Mouse (Mus musculus) gastrocnemius, adult 2 months (tissue): ENCODE measurements around the gene Hist1h2bh. TPM values are rescaled to one million over a fixed set of nuclear protein-coding genes. Genes with fewer than 3 reads are reported as not detected.

Experiments used
- DNase-seq: peaks from one replicate; pipeline ENCODE4 v3.0.0; 2022
- H3K27ac ChIP-seq: fragments of 200-600 bp; 2 replicates; pipeline ENCODE4 v1.8.1; 2022; ENCODE audit warnings: mild to moderate bottlenecking
- H3K4me3 ChIP-seq: fragments of 200-600 bp; 2 replicates; pipeline ENCODE4 v1.8.1; 2022; ENCODE audit warnings: mild to moderate bottlenecking, moderate library complexity
- CTCF ChIP-seq: fragments of 200-600 bp; IDR thresholded peaks from 2 replicates; pipeline ENCODE4 v1.8.1; 2022; ENCODE audit warnings: antibody characterized with exemption, mild to moderate bottlenecking, moderate library complexity
- intact Hi-C: fragments of 180-260 bp; cut with DNase I; formaldehyde crosslinking; loops from one replicate; pipeline ENCODE4 v1.15.1; 2025
- microRNA-seq: library from miRNA; unstranded; fragments of <30 nt; microRNA quantifications from one replicate; pipeline ENCODE4 v1.2.0, GENCODE M21; 2021
- total RNA-seq, 2 experiments: library from RNA; stranded (reverse); gene quantifications; 2 replicates each; pipeline ENCODE4 v1.2.3; 2021

Gene Hist1h2bh
- total RNA-seq, 2 experiments from 2014 or later = 0.94 to 1.0 TPM

DNA sequence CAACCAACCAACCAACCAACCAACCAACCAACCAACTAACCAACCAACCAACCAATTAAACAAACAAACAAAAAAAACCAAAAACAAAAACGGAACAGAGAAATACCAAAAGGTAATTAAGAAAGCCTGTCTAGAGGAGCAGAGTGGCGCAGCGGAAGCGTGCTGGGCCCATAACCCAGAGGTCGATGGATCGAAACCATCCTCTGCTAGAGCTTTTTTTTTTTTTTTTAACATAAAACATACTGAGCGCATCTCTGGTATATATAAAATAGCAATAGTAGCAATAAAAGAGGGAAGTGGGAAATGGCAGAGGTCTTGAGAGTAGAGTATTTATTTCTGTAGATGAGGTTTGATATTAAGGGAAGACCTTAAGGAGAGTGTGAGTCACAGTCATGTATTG lies 43.2 kb downstream of the Hist1h2bh start:
- Histone ChIP-seq H3K27ac (no peak overlapping the region), H3K4me3 (no peak overlapping the region)
- intact Hi-C loops = no loop called here
- no peak for DNase-seq
- TF ChIP-seq CTCF = no peak

DNA sequence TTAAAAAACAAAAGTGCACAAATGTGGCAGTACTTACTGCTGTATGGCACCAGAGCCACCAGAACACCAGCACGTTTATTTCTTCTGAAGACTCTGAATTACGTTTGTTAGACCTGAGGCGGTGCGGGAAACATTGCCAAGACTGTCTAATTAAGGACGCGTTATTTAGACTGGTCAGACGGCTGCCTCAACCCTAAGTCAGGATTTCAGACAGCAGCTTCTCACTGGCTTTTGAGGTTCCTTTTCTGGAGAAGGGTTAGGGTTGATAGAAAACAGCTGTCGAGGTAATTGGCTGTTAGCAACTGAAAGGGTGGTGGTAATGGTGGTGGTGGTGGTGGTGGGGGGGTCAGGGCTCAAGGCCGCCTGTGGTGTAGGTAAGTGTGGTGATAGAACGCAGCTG lies 44.5 kb downstream of the Hist1h2bh start:
- DNase-seq = no peak
- Histone ChIP-seq H3K4me3 (peak overlapping the region; percentile 50), H3K27ac (no peak overlapping the region)
- intact Hi-C loops = no loop called here
- TF ChIP-seq CTCF = no peak

DNA sequence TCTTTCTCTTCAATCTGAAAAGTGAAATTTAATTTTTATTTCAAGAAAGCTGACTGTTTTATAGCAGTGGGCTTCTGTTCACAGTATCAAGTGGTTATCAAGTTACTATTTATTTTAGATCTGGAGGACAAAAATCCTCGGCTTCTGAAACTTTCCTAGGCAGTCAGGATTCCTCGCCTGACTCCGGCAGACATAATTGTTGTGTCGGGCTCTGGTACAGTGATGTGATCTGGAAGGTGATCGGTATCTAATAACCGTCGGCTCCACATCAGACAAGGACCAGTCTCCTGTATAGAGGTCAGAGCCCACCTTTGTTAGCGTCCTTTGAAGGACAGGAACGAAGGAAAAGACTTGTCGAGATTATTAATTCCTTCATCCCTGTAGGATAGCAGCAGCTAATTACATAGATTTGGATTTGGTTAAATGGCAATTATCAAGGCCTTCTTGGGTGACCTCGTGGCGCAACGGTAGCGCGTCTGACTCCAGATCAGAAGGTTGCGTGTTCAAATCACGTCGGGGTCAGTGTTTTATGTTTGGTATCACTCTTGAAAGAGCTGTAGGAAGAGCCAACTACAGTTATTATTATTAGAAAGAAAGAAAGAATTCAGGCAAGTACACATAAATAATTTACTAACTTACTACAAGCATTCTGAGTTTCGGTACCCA lies 45.4 kb downstream of the Hist1h2bh start:
- intact Hi-C loops = no loop called here
- H3K4me3 ChIP-seq = peak overlapping the region; percentile 50
- TF ChIP-seq CTCF = no peak
- no peak for DNase-seq
- H3K27ac ChIP-seq = no peak overlapping the region

DNA sequence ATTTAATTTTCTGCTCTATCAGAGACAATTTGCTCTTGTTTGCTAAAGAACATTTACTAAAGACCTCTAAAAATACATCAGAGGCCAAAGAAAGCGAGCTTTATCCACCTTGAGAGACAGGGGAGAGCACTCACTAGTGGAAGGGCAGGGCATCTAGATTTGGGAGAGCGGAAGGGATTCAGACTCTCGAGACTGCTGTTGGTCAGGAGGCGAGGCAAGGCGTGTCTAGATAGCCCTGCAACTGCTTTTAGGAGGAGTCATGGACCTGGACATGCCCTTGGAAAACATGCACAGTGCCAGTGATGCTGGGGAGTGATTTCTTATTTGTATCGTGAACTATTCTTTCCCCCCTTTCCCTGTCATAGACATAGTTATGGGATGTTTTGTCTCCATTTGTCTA lies 47.7 kb downstream of the Hist1h2bh start:
- no peak for TF ChIP-seq CTCF
- intact Hi-C loops = no loop called here
- H3K4me3 ChIP-seq = no peak overlapping the region
- DNase-seq = no peak
- no peak overlapping the region for H3K27ac ChIP-seq

DNA sequence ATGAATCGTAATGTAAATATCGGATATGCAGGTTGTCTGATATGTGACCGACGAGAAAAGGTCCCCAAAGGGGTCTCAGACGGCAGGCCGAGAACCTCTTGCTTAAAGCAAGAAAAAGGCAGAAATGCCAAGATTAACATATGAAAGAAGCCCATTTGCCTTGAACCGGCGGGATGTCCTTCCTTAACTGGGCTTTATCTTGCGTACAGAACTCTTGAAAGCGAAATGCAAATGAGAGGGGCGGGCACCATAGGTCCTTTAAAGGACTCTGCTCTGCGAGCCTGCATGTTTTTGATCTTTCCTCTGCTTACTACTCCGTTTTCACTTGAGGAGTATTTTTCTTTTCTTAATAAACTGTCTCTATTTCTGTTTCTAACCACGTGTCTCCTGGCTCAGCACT lies 51.2 kb downstream of the Hist1h2bh start:
- no peak for TF ChIP-seq CTCF
- Histone ChIP-seq H3K27ac (no peak overlapping the region), H3K4me3 (peak overlapping the region; percentile 31)
- intact Hi-C loops = no loop called here
- no peak for DNase-seq

Small RNAs within 50 kb of the gene (microRNA-seq; reads per million reads assigned to microRNA genes)
- not detected for gene Gm44297
- gene Gm44359 = not detected
- gene Gm44394 = not detected
- gene n-TStga1 = not detected

Other genes with a start within 250 kb of the Hist1h2bh start
- gene Zfp322a, start 174.2 kb downstream of the Hist1h2bh start, total RNA-seq = 10 to 100 TPM in 1 of 2 experiments, 1 to 10 TPM in 1; 8.9 to 12.7 TPM
- 1 to 10 TPM; 3.6 to 3.9 TPM for gene Abt1, start 119.5 kb downstream of the Hist1h2bh start, total RNA-seq
- not detected for gene Btn1a1, start 77.5 kb downstream of the Hist1h2bh start, total RNA-seq
- gene Btn2a2, start 54.5 kb downstream of the Hist1h2bh start, total RNA-seq = not detected
- 100 to 1,000 TPM; 131 to 139 TPM for gene Hist1h4h, start 12.3 kb downstream of the Hist1h2bh start, total RNA-seq
- 1 to 10 TPM in 1 of 2 experiments, not detected in 1; 2.0 TPM for gene Hist1h2af, start 9.5 kb downstream of the Hist1h2bh start, total RNA-seq
- not detected for gene Hist1h3g, start 8.0 kb downstream of the Hist1h2bh start, total RNA-seq
- 1 to 10 TPM; 2.9 to 4.0 TPM for gene Hist1h3f, start 660 bp upstream of the Hist1h2bh start, total RNA-seq
- 1 to 10 TPM; 7.8 to 8.7 TPM for gene Hist1h4f, start 8.3 kb upstream of the Hist1h2bh start, total RNA-seq
- gene Hist1h1d, start 9.9 kb upstream of the Hist1h2bh start, total RNA-seq = under 1 TPM; 0.56 to 0.81 TPM
- 10 to 100 TPM in 1 of 2 experiments, 1 to 10 TPM in 1; 8.3 to 12.9 TPM for gene Hist1h3e, start 19.0 kb upstream of the Hist1h2bh start, total RNA-seq
- under 1 TPM in 1 of 2 experiments, not detected in 1; 0.45 TPM for gene Hist1h2ae, start 27.8 kb upstream of the Hist1h2bh start, total RNA-seq
- gene Hist1h2bg, start 28.0 kb upstream of the Hist1h2bh start, total RNA-seq = 1 to 10 TPM; 2.9 to 7.6 TPM
- 1 to 10 TPM; 3.6 to 3.8 TPM for gene Hist1h2bf, start 30.8 kb upstream of the Hist1h2bh start, total RNA-seq
- gene Hist1h2ad, start 31.0 kb upstream of the Hist1h2bh start, total RNA-seq = 1 to 10 TPM; 1.0 to 1.3 TPM
- gene Hist1h3d, start 32.4 kb upstream of the Hist1h2bh start, total RNA-seq = 1 to 10 TPM; 2.0 to 3.0 TPM
- 10 to 100 TPM; 31.0 to 36.0 TPM for gene Hist1h4d, start 38.2 kb upstream of the Hist1h2bh start, total RNA-seq
- 10 to 100 TPM; 10.8 to 17.5 TPM for gene Hist1h2be, start 77.7 kb upstream of the Hist1h2bh start, total RNA-seq
- 10 to 100 TPM; 29.1 to 34.0 TPM for gene Hist1h1e, start 79.2 kb upstream of the Hist1h2bh start, total RNA-seq
- gene Hist1h2ac, start 140.6 kb upstream of the Hist1h2bh start, total RNA-seq = under 1 TPM; 0.84 to 0.92 TPM
- gene Hist1h2bc, start 140.8 kb upstream of the Hist1h2bh start, total RNA-seq = 10 to 100 TPM; 59.1 to 76.4 TPM
- not detected for gene Hist1h1t, start 152.4 kb upstream of the Hist1h2bh start, total RNA-seq
- 10 to 100 TPM; 49.8 to 61.2 TPM for gene Hist1h4c, start 155.1 kb upstream of the Hist1h2bh start, total RNA-seq
- gene Hfe, start 167.5 kb upstream of the Hist1h2bh start, total RNA-seq = 10 to 100 TPM; 16.0 to 18.7 TPM
- gene Hist1h1c, start 195.4 kb upstream of the Hist1h2bh start, total RNA-seq = 100 to 1,000 TPM; 135 to 164 TPM
- not detected for gene Hist1h3c, start 202.2 kb upstream of the Hist1h2bh start, total RNA-seq
- gene Hist1h2bb, start 203.3 kb upstream of the Hist1h2bh start, total RNA-seq = 1 to 10 TPM; 1.1 to 2.3 TPM
- 1 to 10 TPM in 1 of 2 experiments, not detected in 1; 1.9 TPM for gene Hist1h2ab, start 207.7 kb upstream of the Hist1h2bh start, total RNA-seq
- 1 to 10 TPM; 1.6 to 1.8 TPM for gene Hist1h3b, start 208.9 kb upstream of the Hist1h2bh start, total RNA-seq
- 1 to 10 TPM; 2.1 to 3.7 TPM for gene Hist1h4b, start 213.6 kb upstream of the Hist1h2bh start, total RNA-seq
- 1 to 10 TPM in 1 of 2 experiments, under 1 TPM in 1; 0.61 to 1.4 TPM for gene Hist1h4a, start 217.8 kb upstream of the Hist1h2bh start, total RNA-seq
- 1 to 10 TPM; 2.9 to 4.2 TPM for gene Hist1h3a, start 219.0 kb upstream of the Hist1h2bh start, total RNA-seq
- gene Hist1h1a, start 220.3 kb upstream of the Hist1h2bh start, total RNA-seq = 1 to 10 TPM; 1.2 to 1.5 TPM
- not detected for gene Trim38, start 226.5 kb upstream of the Hist1h2bh start, total RNA-seq